Mouse (Mus musculus): ENCODE measurements around the gene Srbd1.

The Srbd1 gene

GRCm38 (mm10) chr17:86145079-86145951 is at the start of gene Srbd1:
Srbd1 (minus strand) TSS chr17:86145175.
- peak; percentile 85 to 92 for DNase-seq (ENCODE audit: low spot score in 2 of 2)

GRCm38 (mm10) chr17:86193979-86194378 is 49.0 kb upstream of the Srbd1 start:
- no peak for DNase-seq (ENCODE audit: low spot score in 2 of 2)

GRCm38 (mm10) chr17:86187777-86188176 is 42.8 kb upstream of the Srbd1 start:
- no peak for DNase-seq (ENCODE audit: low spot score in 2 of 2)

- no peak for DNase-seq (ENCODE audit: low spot score in 2 of 2)
These were observed 40.6 kb upstream of the Srbd1 start for GRCm38 (mm10) chr17:86185584-86185983.

- no peak for DNase-seq (ENCODE audit: low spot score in 2 of 2)
These were observed 39.7 kb upstream of the Srbd1 start for GRCm38 (mm10) chr17:86184552-86185209.

GRCm38 (mm10) chr17:86183788-86184187 is 38.8 kb upstream of the Srbd1 start:
- DNase-seq (ENCODE audit: low spot score in 2 of 2) = no peak

GRCm38 (mm10) chr17:86176722-86177121 is 31.7 kb upstream of the Srbd1 start:
- DNase-seq (ENCODE audit: low spot score in 2 of 2) = no peak

- DNase-seq (ENCODE audit: low spot score in 2 of 2) = no peak
These were observed 30.5 kb upstream of the Srbd1 start for GRCm38 (mm10) chr17:86175516-86175915.

- DNase-seq (ENCODE audit: low spot score in 2 of 2) = no peak
These were observed 25.4 kb upstream of the Srbd1 start for GRCm38 (mm10) chr17:86170164-86170958.

- no peak for DNase-seq (ENCODE audit: low spot score in 2 of 2)
These were observed 24.1 kb upstream of the Srbd1 start for GRCm38 (mm10) chr17:86169092-86169491.

- DNase-seq (ENCODE audit: low spot score in 2 of 2) = peak in 1 of 2 experiments; percentile 43
These were observed 23.4 kb upstream of the Srbd1 start for GRCm38 (mm10) chr17:86168231-86168981.

- peak; percentile 75 to 82 for DNase-seq (ENCODE audit: low spot score in 2 of 2)
These were observed 22.6 kb upstream of the Srbd1 start, which contains the start of gene Prkce for GRCm38 (mm10) chr17:86167320-86168230. Prkce (plus strand) TSS chr17:86167785.

GRCm38 (mm10) chr17:86166567-86167319 is 21.8 kb upstream of the Srbd1 start:
- DNase-seq (ENCODE audit: low spot score in 2 of 2) = peak; percentile 75 to 82

GRCm38 (mm10) chr17:86166051-86166566 is 21.1 kb upstream of the Srbd1 start:
- no peak for DNase-seq (ENCODE audit: low spot score in 2 of 2)

- DNase-seq (ENCODE audit: low spot score in 2 of 2) = no peak
These were observed 19.4 kb upstream of the Srbd1 start for GRCm38 (mm10) chr17:86164416-86164815.

GRCm38 (mm10) chr17:86162672-86163071 is 17.7 kb upstream of the Srbd1 start:
- DNase-seq (ENCODE audit: low spot score in 2 of 2) = no peak

GRCm38 (mm10) chr17:86156999-86157398 is 12.0 kb upstream of the Srbd1 start:
- no peak for DNase-seq (ENCODE audit: low spot score in 2 of 2)

GRCm38 (mm10) chr17:86150867-86151348 is 5.9 kb upstream of the Srbd1 start:
- peak; percentile 15 to 25 for DNase-seq (ENCODE audit: low spot score in 2 of 2)

GRCm38 (mm10) chr17:86149726-86150125 is 4.8 kb upstream of the Srbd1 start:
- no peak for DNase-seq (ENCODE audit: low spot score in 2 of 2)
